Mouse (Mus musculus) E14TG2a.4 (cell line): ENCODE results near the gene Apoc1.

ENCODE experiments used
- CTCF ChIP-seq: conservative IDR thresholded peaks from 2 replicates; pipeline ENCODE4 v1.5.1; 2014; ENCODE audit warnings: low read length
- NANOG ChIP-seq: IDR thresholded peaks from 2 replicates; pipeline ENCODE4 v1.6.1; 2014; ENCODE audit warnings: borderline replicate concordance, low read length, mixed read lengths
- POU5F1 ChIP-seq: IDR thresholded peaks from 2 replicates; pipeline ENCODE4 v1.6.1; 2014; ENCODE audit warnings: low read length, borderline replicate concordance

DNA sequence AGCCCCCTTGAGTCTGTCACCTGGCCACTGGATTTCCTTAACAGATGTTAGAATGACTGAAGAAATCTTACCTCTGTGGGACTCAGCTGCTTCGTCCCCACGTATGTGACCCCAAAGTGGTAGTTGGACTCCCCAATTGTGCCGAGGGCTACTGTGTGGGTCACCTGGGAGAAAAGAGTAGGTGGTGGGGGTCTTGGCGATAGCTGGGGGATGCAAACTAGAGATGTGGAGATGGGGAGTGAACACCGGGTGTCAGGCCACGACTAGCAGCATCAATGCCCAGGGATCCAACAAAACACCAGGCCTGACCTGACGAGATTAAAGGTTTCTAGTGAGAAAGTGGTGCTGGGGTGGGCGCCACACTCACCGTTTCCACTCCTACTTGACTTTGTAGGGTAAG lies 21.1 kb upstream of the Apoc1 start:
- TF ChIP-seq CTCF (no peak), POU5F1 (no peak), NANOG (no peak)
